Mouse (Mus musculus) frontal cortex, adult (tissue): Measurements from ENCODE around the gene Doc2b.
"Not testable (repeated sequence)": the region's sequence is repeated elsewhere in the genome, so short reads cannot be mapped to it uniquely, and the experiment has no call there.

Experiments
- ATAC-seq: cut with Nextera tagmentation; 2 replicates; pipeline ENCODE4 v1.9.2; 2017; ENCODE audit warnings: mild to moderate bottlenecking, moderate library complexity, mixed read lengths; ENCODE audit not compliant: low TSS enrichment

The Doc2b gene

GRCm38 (mm10) chr11:75736978-75737377 lies 58.9 kb downstream of the Doc2b start:
- ATAC-seq: no peak

GRCm38 (mm10) chr11:75735462-75736252 lies 60.2 kb downstream of the Doc2b start:
- no peak for ATAC-seq

- peak; percentile 42 for ATAC-seq
These were observed 62.5 kb downstream of the Doc2b start for GRCm38 (mm10) chr11:75733227-75733940.

GRCm38 (mm10) chr11:75732434-75733226 lies 63.2 kb downstream of the Doc2b start, which contains the start of gene Ywhae:
TSS of gene Ywhae (plus strand) at chr11:75732869.
- ATAC-seq: peak; percentile 82

- ATAC-seq: not testable (repeated sequence)
These were observed 68.2 kb downstream of the Doc2b start for GRCm38 (mm10) chr11:75727659-75728058.

GRCm38 (mm10) chr11:75727168-75727567 lies 68.7 kb downstream of the Doc2b start:
- no peak for ATAC-seq

- ATAC-seq: no peak
These were observed 73.5 kb downstream of the Doc2b start for GRCm38 (mm10) chr11:75722339-75722738.
